ENCODE assay signal across 9 mouse cellular contexts in the genomic region with DNA sequence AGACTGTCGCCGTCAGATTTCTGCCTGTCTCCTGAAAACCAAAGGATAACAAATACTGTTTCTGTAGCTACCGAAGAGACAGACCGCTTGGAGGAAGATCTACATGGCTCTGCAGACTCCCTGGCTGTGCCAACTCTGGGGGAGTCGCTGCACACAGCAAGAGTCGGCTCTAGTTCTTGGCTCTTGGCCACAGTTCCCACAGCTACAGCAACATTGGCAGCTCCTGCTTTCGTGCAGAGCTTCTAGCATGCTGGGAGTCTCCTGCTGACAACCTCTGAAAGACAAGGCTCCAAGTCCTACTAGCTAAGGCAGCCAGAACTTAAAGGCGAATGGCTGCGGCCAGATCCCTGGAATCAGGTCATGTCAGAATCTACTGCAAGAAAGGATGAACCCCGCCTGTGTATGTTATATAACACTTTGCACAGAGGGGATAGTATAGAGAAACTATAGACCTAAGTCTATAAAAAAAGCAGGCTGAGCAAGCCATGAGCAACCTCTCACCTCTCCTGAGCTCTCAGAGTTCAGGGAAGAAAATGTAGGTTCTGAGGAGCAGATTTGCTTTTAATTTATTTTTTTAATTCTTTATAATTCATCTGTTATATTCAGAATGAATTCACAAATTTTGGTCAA. TPM values are rescaled to one million over a fixed set of nuclear protein-coding genes. Genes with fewer than 3 reads are reported as not detected.
DNase-seq lines count a peak whose midpoint lies in the region; ATAC-seq and TF ChIP-seq lines count a peak whose summit lies in the region.
"Had no signal": no experiment of that assay in that cellular context is flagged by ENCODE, and none has a peak within 500 bp of the region (broad histone marks: within the 10 kb centered on the region; RNA-seq: fewer than 3 reads in every experiment).

No protein-coding gene starts in this region.

- H3K9me3 ChIP-seq in intestine, embryonic 16.5 days (ENCODE audit: control insufficient read depth, low read length): no peaks in the 10 kb centered on the region

- 59% methylated on average over 10 of the region's 10 CpGs for WGBS in intestine, embryonic 16.5 days
- WGBS in olfactory bulb, adult 2 months: 6% methylated on average over 10 of the region's 10 CpGs

- ATAC-seq in intestine, embryonic 16.5 days: no peak

- H3K36me3 ChIP-seq in intestine, embryonic 16.5 days (ENCODE audit: control insufficient read depth, insufficient read depth, low read length): no peaks in the 10 kb centered on the region

- no peak overlapping the region for H3K9ac ChIP-seq in intestine, embryonic 16.5 days (ENCODE audit: low read depth, low read length)

- DNase-seq in adrenal gland, postnatal 10 days: peak; percentile 83
- peak; percentile 97 for DNase-seq in cerebellum, adult 11-12 months
- DNase-seq in gastrocnemius, adult 8-10 months (ENCODE audit: low spot score in 2 of 2): peak; percentile 25 to 62
- DNase-seq in left cerebral cortex, adult 9 months (ENCODE audit: low spot score in 2 of 2): peak; percentile 86 to 93
- no peak for DNase-seq in thymus, postnatal 36 days
- DNase-seq in thymus, postnatal 14 days: no peak

- H3K27me3 ChIP-seq in intestine, embryonic 16.5 days (replicated peaks; ENCODE audit: control insufficient read depth, insufficient read depth, low read length): no peaks in the 10 kb centered on the region

- 0 out of 2 replicates have a peak, but pooled peaks cover 13% of the 10 kb centered on the region for H3K4me1 ChIP-seq in intestine, embryonic 16.5 days (ENCODE audit: control insufficient read depth, insufficient read depth, low read length)
- peaks cover 9% of the 10 kb centered on the region for H3K4me1 ChIP-seq in olfactory bulb, adult 2 months (ENCODE audit: control insufficient read depth, insufficient read depth, low read length)

- no peak for TF ChIP-seq CTCF in olfactory bulb, adult 2 months (IDR thresholded peaks at IDR 0.05; ENCODE audit: insufficient read depth, low read depth, low read length)

- 0 out of 2 replicates have a peak overlapping the region, but pooled peaks have one; percentile 9 for H3K27ac ChIP-seq in intestine, embryonic 16.5 days (ENCODE audit: low read length)
- H3K27ac ChIP-seq in olfactory bulb, adult 2 months (ENCODE audit: insufficient read depth, low read depth, low read length): peak overlapping the region; percentile 21; the same call in 1 of the 2 replicates
- H3K27ac ChIP-seq: macrophage had no signal

- TF ChIP-seq POLR2A in olfactory bulb, adult 2 months (IDR thresholded peaks at IDR 0.05; ENCODE audit: insufficient read depth, low read depth, low read length): no peak

- H3K4me3 ChIP-seq in intestine, embryonic 16.5 days (ENCODE audit: low read length): no peak overlapping the region
- no peak overlapping the region for H3K4me3 ChIP-seq in olfactory bulb, adult 2 months (ENCODE audit: insufficient read depth, low read depth, low read length)

- no peak overlapping the region for H3K4me2 ChIP-seq in intestine, embryonic 16.5 days (ENCODE audit: low read depth, low read length)

RNA-seq across cellular contexts. Expression of gene Slc16a1, which starts 41.2 kb away (rescaled TPM):
- 100 to 1,000 TPM; 104 to 117 TPM for total RNA-seq in adrenal gland, postnatal 10 days (2021)
- total RNA-seq in gastrocnemius, adult 8-10 months (2022): 10 to 100 TPM; 22.5 to 27.1 (median 24.3) TPM
- 48.3 and 48.8 TPM in 2 replicates for polyA plus RNA-seq in intestine, embryonic 16.5 days (2015; fragmentation: Nextera tagmentation; extraction: Ambion mirVana)
- not detected in 2 replicates for polyA plus RNA-seq in olfactory bulb, adult 2 months (2012; ENCODE audit: insufficient read depth, insufficient read length, low replicate concordance, missing spikeins)

Comparison
In these comparisons a context has a peak if more than half of its experiments do, and no peak if none do; other contexts are left out.
1. DNase-seq: peak in adrenal gland, postnatal 10 days (single experiment), cerebellum, adult 11-12 months (single experiment), gastrocnemius, adult 8-10 months (2 of 2) and left cerebral cortex, adult 9 months (2 of 2); none in thymus, postnatal 36 days (0 of 2) and thymus, postnatal 14 days (single experiment).